Mouse (Mus musculus): ENCODE results near the gene 4933428G20Rik.

DNA sequence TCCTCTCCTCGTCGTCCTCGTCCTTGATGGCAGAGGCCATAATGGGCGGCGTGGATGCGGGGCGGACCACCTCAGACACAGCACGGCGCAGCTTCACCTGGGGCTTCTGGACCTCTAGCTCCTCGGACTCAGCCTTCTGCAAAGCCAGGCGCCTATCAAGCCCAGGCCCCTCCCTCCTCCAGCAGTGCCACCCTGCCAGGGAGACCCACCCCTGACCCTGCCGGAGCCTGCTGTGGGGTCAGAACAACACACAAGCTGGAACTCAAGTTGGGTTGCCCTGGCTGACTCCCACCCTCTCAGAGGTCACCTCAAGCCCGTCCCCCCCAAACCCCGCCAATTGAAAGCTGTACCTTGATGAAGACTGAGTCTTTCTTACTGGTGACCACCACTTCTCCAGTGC, 23.0 kb upstream of the 4933428G20Rik start:
- TF ChIP-seq CTCF (IDR thresholded peaks at IDR 0.05; ENCODE audit: low read depth, low read length) (no peak), GATA2 (IDR thresholded peaks at IDR 0.05; ENCODE audit: borderline replicate concordance, low read depth, low read length) (no peak), GATA1 (IDR thresholded peaks at IDR 0.05; ENCODE audit: borderline replicate concordance, low read length) (no peak)
